1 mouse cellular context compared by ENCODE assay signal in the genomic region with DNA sequence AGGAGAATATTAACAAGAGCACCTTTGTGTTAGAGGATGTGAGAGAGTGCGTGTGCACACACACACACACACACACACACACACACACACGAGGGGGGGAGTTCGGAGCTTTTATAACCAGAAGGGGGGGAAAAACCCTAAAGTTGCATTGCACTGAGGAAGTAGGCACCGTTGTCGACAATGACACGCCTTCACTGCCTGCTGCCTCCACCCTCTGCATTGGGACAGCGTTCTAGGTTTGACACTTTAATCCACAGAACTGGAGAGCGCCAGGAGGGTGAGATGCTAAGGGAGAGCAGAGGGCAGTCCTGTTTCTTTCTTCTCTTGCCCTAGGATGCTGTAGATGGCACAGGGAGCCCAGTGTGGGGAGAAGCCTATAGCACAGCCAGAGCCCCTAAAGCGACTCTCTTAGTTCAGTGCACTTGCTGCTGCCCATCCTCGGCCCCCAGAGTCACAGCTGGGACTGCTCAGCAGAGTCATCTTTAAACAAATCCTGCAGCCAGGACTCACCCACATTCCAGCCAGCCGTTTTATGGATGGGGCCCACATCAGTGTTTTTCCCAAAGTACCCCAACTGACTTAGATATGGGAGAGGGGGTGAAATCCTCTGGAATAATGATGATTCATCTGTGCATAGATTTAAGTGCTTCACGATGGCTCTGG.
A peak's percentile ranks its signal among the peaks of the same experiment; 100 is the strongest.
TF ChIP-seq lines count a peak whose summit lies in the region.

No protein-coding gene starts in this region.

TF ChIP-seq in CH12.LX, 34 proteins besides CTCF, POLR2A, EP300 and RAD21 (continued from another document):
- TF ChIP-seq ZMIZ1 (IDR thresholded peaks at IDR 0.05; ENCODE audit: low read depth, low read length): no peak
- TF ChIP-seq MAZ (IDR thresholded peaks at IDR 0.05; ENCODE audit: low read depth, low read length): peak; percentile 73
- no peak for TF ChIP-seq MXI1 (IDR thresholded peaks at IDR 0.05; ENCODE audit: low read depth, low read length)
- TF ChIP-seq IRF4 (IDR thresholded peaks at IDR 0.05; ENCODE audit: low read depth, low read length): peak; percentile 79
- TF ChIP-seq GABPA (IDR thresholded peaks at IDR 0.05; ENCODE audit: insufficient replicate concordance, low read depth, low read length): no peak
- no peak for TF ChIP-seq HCFC1 (IDR thresholded peaks at IDR 0.05; ENCODE audit: low read depth, low read length)
- no peak for TF ChIP-seq MEF2A (IDR thresholded peaks at IDR 0.05; ENCODE audit: borderline replicate concordance, low read depth, low read length)
- TF ChIP-seq KAT2A (IDR thresholded peaks at IDR 0.05; ENCODE audit: insufficient replicate concordance, low read length): no peak
- TF ChIP-seq UBTF (IDR thresholded peaks at IDR 0.05; ENCODE audit: low read depth, low read length): no peak
